Mouse (Mus musculus) embryonic facial prominence, embryonic 12.5 days (tissue): ENCODE data around the gene Rbms3. TPM values are rescaled to one million over a fixed set of nuclear protein-coding genes. Genes with fewer than 3 reads are reported as not detected.

Source experiments
- ATAC-seq: fragments of 200-750 bp; cut with Nextera tagmentation; 2 replicates; pipeline ENCODE4 v1.8.0; 2017; ENCODE audit not compliant: insufficient number of reproducible peaks, insufficient read depth, low FRiP score, low TSS enrichment
- H3K27ac ChIP-seq: fragments of 300-500 bp; sonication (generic); 2 replicates; pipeline ENCODE4 v1.5.1; 2016; ENCODE audit warnings: mild to moderate bottlenecking
- H3K27me3 ChIP-seq: fragments of 300-500 bp; sonication (generic); 2 replicates; pipeline ENCODE4 v1.6.1; 2016; ENCODE audit warnings: mild to moderate bottlenecking, moderate library complexity
- H3K36me3 ChIP-seq: fragments of 300-500 bp; sonication (generic); 2 replicates; pipeline ENCODE4 v1.6.1; 2016; ENCODE audit warnings: mild to moderate bottlenecking
- H3K4me1 ChIP-seq: fragments of 300-500 bp; sonication (generic); 2 replicates; pipeline ENCODE4 v1.6.1; 2016
- H3K4me2 ChIP-seq: fragments of 300-500 bp; sonication (generic); replicated peaks from 2 replicates; pipeline ENCODE4 v1.6.1; 2016; ENCODE audit warnings: mild to moderate bottlenecking, moderate library complexity
- H3K4me3 ChIP-seq: fragments of 300-500 bp; sonication (generic); 2 replicates; pipeline ENCODE4 v1.5.1; 2016; ENCODE audit warnings: mild to moderate bottlenecking
- H3K9ac ChIP-seq: fragments of 300-500 bp; sonication (generic); 2 replicates; pipeline ENCODE4 v1.6.1; 2016; ENCODE audit warnings: mild to moderate bottlenecking, moderate library complexity
- H3K9me3 ChIP-seq: fragments of 300-500 bp; sonication (generic); 2 replicates; pipeline ENCODE4 v1.6.1; 2016; ENCODE audit warnings: mild to moderate bottlenecking, moderate library complexity
- WGBS: fragments of 180-500 bp; shearing (Covaris S2); methylation state at CpG from one replicate; pipeline ENCODE4 v1.1.7; 2016; 5-methylcytosine and 5-hydroxymethylcytosine counted together
- polyA plus RNA-seq: library from polyadenylated mRNA; unstranded; fragments of >200 nt; fragmentation: Nextera tagmentation; extraction: Ambion mirVana; gene quantifications from 2 replicates; pipeline ENCODE4 v1.2.1, GENCODE M21; 2016

Rbms3 gene
- polyA plus RNA-seq, 1 experiment from 2014 or later: 94.1 TPM

DNA sequence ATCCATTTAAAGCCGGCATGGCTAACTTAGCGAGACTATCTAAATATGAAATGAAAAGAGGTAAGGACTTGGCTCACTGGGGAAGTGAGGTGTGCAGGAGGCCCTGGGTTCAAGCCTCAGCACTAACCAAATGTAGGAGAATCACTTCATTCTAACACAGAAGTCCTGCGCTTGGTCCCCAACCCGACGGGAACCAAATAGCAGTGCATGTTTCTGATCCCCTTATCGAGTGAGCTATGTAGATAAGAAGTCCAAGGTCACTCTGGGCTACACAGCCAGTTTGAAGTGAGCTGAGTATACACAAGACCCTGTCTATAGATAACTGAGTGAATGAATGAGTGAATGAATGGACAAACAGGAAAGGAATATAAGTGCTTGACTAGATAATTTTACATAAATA, 508.1 kb downstream of the Rbms3 start:
- no peak overlapping the region for H3K4me2 ChIP-seq
- H3K36me3 ChIP-seq: no peaks in the 10 kb centered on the region
- peaks cover 4% of the 10 kb centered on the region; the same call in 1 of the 2 replicates for H3K4me1 ChIP-seq
- no peak overlapping the region for H3K9ac ChIP-seq
- no peaks in the 10 kb centered on the region for H3K27me3 ChIP-seq
- 85% methylated on average over 6 of the region's 6 CpGs for WGBS
- ATAC-seq: no peak
- H3K4me3 ChIP-seq: no peak overlapping the region
- no peaks in the 10 kb centered on the region for H3K9me3 ChIP-seq
- H3K27ac ChIP-seq: no peak overlapping the region

DNA sequence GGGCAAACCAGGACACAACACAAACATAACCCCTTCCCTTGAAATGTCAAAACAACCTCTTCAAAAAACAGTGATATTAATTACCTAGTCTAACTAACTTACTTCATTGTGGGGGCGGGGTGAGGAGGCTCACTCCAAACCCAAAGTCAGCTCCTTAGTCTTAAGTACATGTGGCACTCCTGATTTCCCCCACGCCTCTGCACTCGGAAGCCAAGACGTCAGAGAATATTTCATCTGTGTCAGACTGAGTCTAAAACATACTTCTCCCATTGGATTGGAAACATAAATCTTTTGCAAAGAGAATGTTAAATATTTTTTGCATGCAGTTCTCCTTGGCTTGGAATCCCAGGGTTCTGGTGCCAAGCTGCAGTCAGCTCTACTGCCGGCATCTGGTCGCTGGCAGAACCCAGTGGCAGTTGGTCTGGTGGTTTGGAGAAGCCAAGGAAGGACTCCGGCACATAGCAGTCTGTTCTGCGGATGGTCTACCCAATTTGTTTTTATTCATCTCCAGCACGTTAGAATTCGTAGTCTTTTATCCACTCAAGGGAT, 512.5 kb downstream of the Rbms3 start:
- 88% methylated on average over 10 of the region's 10 CpGs for WGBS
- Histone ChIP-seq H3K9ac (no peak overlapping the region), H3K27ac (no peak overlapping the region), H3K36me3 (no peaks in the 10 kb centered on the region), H3K4me3 (no peak overlapping the region), H3K4me2 (no peak overlapping the region), H3K27me3 (no peaks in the 10 kb centered on the region), H3K4me1 (peaks cover 13% of the 10 kb centered on the region), H3K9me3 (no peaks in the 10 kb centered on the region)
- no peak for ATAC-seq

DNA sequence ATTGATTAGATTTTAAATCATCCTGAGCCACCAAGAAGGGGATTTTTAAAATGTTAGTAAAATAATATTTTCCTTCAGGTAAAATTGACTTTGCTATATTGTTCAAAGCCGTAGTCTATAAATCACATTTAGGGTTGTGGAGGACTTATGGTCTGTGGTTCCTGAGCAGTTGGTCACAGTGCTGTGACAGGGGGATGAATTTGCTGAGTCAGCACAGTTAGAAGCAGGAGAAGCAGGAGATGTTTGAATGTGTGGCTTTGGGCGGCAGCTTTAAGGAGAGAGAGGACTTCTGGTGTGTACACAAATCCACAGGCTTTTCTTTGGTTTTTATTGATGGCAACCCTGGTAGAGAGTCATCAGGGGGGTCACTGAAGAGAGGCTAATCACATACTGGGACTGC, 514.1 kb downstream of the Rbms3 start:
- Histone ChIP-seq H3K27me3 (no peaks in the 10 kb centered on the region), H3K36me3 (no peaks in the 10 kb centered on the region), H3K4me3 (no peak overlapping the region), H3K4me1 (peaks cover 13% of the 10 kb centered on the region), H3K27ac (no peak overlapping the region), H3K9me3 (no peaks in the 10 kb centered on the region), H3K4me2 (no peak overlapping the region), H3K9ac (no peak overlapping the region)
- ATAC-seq: no peak
- 78% methylated on average over 2 of the region's 2 CpGs for WGBS

DNA sequence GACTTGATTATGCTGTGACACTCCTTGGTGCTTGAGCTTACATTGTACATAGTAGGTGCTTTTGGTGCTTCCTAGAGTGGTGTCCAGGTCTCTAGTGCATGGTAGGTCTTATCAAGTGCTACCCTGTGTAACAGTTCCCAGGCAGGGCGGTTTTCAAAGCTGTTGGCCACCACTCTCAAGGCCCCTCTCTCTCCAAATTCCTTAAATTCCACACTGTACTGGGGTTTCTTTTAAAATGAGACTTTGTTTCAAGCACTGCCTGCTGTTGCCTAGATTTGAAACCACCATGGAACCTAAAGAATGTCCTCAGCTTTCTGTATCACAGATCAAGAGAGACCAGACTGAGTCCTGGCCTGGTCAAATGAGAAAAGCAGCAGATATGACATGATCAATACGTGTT, 516.1 kb downstream of the Rbms3 start:
- Histone ChIP-seq H3K4me3 (no peak overlapping the region), H3K4me2 (no peak overlapping the region), H3K27ac (0 out of 2 replicates have a peak overlapping the region, but pooled peaks have one; percentile 57), H3K9ac (no peak overlapping the region), H3K4me1 (peaks cover 13% of the 10 kb centered on the region), H3K27me3 (no peaks in the 10 kb centered on the region), H3K36me3 (peaks cover 5% of the 10 kb centered on the region), H3K9me3 (no peaks in the 10 kb centered on the region)
- ATAC-seq: no peak
- 36% methylated on average over 2 of the region's 2 CpGs for WGBS

DNA sequence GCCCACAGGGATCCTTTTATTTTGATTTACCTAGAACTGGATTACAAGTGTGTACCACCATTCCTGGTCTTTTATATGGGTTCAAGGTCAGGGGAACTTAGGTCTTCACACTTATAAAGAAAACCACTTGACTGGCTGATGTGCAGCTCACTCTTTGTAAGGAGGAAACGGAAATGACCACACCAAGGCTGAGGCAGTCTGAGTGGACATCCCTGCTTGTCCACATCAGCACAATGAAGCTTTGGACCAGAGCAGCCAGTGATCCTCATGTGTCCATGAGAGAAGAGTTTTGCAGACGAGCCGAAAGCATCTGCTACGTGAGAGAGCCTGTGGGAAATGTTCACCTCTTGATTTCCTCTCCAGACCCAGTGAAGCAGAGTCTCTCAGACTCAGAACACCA, 521.8 kb downstream of the Rbms3 start:
- H3K27me3 ChIP-seq: no peaks in the 10 kb centered on the region
- H3K4me1 ChIP-seq: no peaks in the 10 kb centered on the region
- H3K9ac ChIP-seq: no peak overlapping the region
- ATAC-seq: no peak
- WGBS: 91% methylated on average over 4 of the region's 4 CpGs
- no peak overlapping the region for H3K4me2 ChIP-seq
- H3K9me3 ChIP-seq: no peaks in the 10 kb centered on the region
- no peak overlapping the region for H3K4me3 ChIP-seq
- H3K27ac ChIP-seq: no peak overlapping the region
- H3K36me3 ChIP-seq: peaks cover 12% of the 10 kb centered on the region

DNA sequence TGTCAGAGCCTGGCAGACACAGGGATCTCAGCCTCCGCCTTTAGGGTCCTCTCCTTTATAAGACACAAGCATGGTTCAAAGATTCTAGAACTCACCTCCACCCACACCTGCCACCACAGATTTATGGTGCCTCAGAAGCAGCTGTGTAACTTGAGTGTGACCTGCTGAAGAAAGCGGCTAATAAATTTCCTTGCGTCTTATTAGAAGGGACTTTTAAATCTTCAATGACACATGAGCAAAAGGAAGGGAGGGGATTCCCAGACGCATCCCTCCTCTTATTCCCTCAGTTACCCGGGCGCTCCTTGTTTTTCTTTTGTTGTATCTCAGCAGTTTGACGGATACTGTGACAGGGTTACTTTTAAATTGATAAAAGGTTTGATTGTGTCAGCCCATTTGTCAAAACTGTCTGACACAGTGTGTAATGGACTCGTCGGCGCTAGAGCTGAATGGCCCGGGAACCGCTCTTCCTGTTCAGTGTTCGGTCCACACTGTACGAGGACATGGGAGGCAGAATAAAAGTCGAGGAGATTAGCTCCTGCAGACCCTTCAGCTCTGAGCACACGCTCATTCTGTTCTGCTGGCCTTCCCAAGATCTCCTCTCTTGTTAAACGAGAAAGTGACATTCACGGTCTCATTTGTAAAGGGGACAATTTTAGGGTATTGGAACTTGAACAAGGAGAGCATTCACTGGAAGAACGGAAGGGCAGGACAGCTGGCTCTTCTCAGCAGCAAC, 527.3 kb downstream of the Rbms3 start:
- no peaks in the 10 kb centered on the region for H3K27me3 ChIP-seq
- WGBS: 70% methylated on average over 19 of the region's 19 CpGs
- no peaks in the 10 kb centered on the region for H3K36me3 ChIP-seq
- no peak overlapping the region for H3K4me3 ChIP-seq
- H3K9ac ChIP-seq: no peak overlapping the region
- H3K27ac ChIP-seq: no peak overlapping the region
- no peaks in the 10 kb centered on the region for H3K4me1 ChIP-seq
- no peak overlapping the region for H3K4me2 ChIP-seq
- no peak for ATAC-seq
- H3K9me3 ChIP-seq: no peaks in the 10 kb centered on the region

DNA sequence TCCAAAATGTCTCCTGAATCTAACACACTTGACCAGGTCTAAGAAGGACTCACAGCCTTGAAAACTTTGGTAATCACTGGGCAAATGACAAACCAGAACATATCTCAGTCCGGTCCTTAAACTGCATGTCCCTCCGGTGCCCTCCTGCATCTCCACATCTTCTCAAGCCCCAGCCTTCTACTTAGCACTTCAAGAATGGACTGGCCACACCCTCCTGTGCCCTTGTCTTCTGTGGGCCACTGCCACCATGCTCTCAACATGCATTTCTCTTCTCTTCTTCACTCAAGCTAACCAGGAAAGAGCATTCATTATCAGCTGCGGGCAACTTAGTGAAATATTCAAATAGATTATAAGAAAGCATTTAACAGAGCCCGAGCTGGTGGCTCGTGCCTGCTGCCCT, 529.5 kb downstream of the Rbms3 start:
- H3K27ac ChIP-seq: no peak overlapping the region
- no peaks in the 10 kb centered on the region for H3K36me3 ChIP-seq
- no peak overlapping the region for H3K4me2 ChIP-seq
- no peak overlapping the region for H3K9ac ChIP-seq
- H3K27me3 ChIP-seq: no peaks in the 10 kb centered on the region
- no peak overlapping the region for H3K4me3 ChIP-seq
- 92% methylated on average over 5 of the region's 5 CpGs for WGBS
- H3K9me3 ChIP-seq: no peaks in the 10 kb centered on the region
- no peaks in the 10 kb centered on the region for H3K4me1 ChIP-seq
- no peak for ATAC-seq

DNA sequence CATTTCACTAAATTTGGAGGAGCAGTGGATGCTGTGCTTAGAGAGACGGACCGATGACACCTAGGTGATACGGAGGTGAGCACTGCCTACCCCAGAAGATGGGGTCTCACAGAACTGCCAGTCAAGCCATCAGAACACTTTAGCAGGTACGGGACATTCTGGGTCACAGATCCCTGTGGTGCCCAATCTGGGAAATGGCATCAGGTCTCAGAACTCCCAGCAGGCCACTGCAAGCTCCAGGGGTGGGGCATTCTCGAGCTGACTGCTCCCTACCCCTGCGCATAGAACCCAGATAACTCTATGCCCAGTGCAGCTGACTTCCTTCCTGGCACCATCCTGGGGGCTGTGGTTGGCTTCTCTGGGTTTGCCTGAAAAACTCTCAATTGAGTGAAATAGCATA, 536.2 kb downstream of the Rbms3 start:
- Histone ChIP-seq H3K27ac (no peak overlapping the region), H3K4me2 (no peak overlapping the region), H3K4me1 (peaks cover 14% of the 10 kb centered on the region; the same call in 1 of the 2 replicates), H3K4me3 (no peak overlapping the region), H3K27me3 (no peaks in the 10 kb centered on the region), H3K9me3 (no peaks in the 10 kb centered on the region), H3K9ac (no peak overlapping the region), H3K36me3 (0 out of 2 replicates have a peak, but pooled peaks cover 5% of the 10 kb centered on the region)
- WGBS: 94% methylated on average over 6 of the region's 6 CpGs
- ATAC-seq: no peak

DNA sequence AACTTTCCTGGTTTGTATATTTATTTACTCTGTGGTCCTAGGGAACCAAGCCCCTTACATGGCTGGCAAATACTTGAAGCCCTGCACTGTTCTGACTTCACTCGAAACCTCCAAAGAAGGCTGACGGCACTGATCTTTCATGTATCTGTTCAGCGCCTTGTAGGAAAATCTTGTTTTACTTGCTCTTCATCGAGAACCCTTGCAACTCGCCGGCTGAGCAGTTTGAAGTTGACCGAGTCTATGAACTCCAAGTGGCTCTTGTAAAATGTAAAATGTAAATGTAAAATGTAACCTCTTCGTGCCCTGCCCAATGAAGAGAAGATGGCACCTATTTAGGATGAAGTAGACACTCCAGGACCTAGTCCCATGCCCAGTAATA, 537.5 kb downstream of the Rbms3 start:
- no peaks in the 10 kb centered on the region for H3K27me3 ChIP-seq
- H3K36me3 ChIP-seq: 0 out of 2 replicates have a peak, but pooled peaks cover 5% of the 10 kb centered on the region
- H3K27ac ChIP-seq: no peak overlapping the region
- no peak overlapping the region for H3K9ac ChIP-seq
- peaks cover 17% of the 10 kb centered on the region; the same call in 1 of the 2 replicates for H3K4me1 ChIP-seq
- no peak overlapping the region for H3K4me2 ChIP-seq
- ATAC-seq: no peak
- WGBS: 90% methylated on average over 8 of the region's 8 CpGs
- no peak overlapping the region for H3K4me3 ChIP-seq
- H3K9me3 ChIP-seq: no peaks in the 10 kb centered on the region

DNA sequence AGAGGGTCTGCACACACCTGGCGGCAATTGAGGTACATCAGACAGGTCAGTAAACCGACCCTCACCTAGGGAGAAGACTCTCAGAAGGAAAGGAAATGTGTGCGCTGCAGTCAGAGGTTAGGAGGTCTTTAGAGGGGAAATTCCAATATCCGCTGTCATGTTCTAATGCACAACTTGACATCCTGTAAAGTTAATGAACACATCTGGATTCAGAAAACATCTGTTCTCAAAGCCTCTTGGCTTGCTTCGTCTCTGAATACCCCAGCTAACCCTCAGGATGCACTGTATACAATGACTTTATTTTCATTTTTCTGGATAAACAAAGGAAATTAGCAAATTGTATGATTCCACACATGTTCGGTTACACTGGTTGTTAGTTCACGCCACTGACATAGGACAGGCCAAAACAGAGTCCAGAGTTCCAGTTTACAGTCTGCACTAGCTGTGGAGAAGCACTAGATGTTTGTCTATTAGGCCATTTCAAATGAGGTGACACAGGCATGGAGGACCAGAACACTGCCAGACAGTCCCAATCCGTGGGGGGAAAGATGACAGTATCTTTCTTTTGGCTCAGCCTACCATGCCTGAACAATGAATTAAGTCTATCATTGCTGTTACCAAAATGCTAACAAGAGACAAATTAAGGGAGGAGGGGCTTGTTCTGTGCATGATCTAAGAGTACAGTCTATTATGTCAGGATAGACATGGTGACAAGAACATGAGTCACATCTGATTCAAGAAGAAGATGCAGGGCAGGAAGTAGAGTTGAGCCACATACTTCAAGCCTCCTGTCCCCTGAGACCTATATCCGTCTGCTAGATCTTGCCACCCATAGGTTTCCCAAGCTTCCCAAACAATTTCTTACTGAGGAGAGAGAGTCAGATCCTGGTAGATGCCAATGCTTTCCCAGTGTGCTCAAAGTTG, 538.2 kb downstream of the Rbms3 start:
- Histone ChIP-seq H3K4me3 (no peak overlapping the region), H3K9me3 (no peaks in the 10 kb centered on the region), H3K4me1 (peaks cover 17% of the 10 kb centered on the region; the same call in 1 of the 2 replicates), H3K27ac (no peak overlapping the region; the same call in 1 of the 2 replicates), H3K36me3 (0 out of 2 replicates have a peak, but pooled peaks cover 5% of the 10 kb centered on the region), H3K9ac (no peak overlapping the region), H3K4me2 (no peak overlapping the region), H3K27me3 (no peaks in the 10 kb centered on the region)
- WGBS: 55% methylated on average over 9 of the region's 9 CpGs
- ATAC-seq: no peak

DNA sequence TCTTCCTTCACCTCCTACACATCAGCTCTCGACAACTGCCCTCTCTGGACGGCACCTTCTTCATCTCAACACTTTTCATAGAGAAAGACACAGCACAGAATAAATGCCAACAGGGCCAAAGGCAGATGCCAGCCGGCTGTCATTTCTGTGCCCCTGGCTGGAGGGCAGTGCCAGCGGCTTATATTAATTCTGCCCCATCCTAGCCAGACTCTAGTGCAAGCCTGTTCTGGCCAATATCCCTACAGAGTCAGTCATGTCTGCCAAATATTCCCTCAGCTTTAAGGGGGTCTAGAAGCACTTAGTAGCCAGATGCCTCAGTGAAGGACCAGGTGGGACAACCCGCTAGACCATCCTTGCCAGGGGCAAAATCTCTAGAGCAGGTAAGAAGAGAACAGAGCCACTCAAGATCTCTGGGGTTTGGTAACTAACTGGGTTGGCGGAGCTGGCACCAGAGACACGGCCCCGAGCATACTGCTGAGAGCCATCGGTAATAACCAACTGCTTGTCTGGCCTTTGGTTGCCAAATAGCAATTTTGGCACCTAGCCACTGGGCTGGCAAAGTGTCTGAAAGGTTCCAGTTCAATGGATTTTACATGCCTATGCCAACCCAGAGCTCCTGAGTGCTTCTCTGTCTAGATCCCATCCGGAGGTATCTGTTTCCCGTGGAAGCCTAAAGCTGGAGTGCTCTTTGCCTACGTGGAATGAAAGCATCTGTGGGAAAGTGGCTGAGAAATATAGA, 540.1 kb downstream of the Rbms3 start:
- H3K4me3 ChIP-seq: no peak overlapping the region
- no peak for ATAC-seq
- H3K27ac ChIP-seq: no peak overlapping the region
- peaks cover 17% of the 10 kb centered on the region; the same call in 1 of the 2 replicates for H3K4me1 ChIP-seq
- H3K4me2 ChIP-seq: no peak overlapping the region
- no peaks in the 10 kb centered on the region; the same call in 1 of the 2 replicates for H3K9me3 ChIP-seq
- 0 out of 2 replicates have a peak, but pooled peaks cover 5% of the 10 kb centered on the region for H3K36me3 ChIP-seq
- no peaks in the 10 kb centered on the region for H3K27me3 ChIP-seq
- 93% methylated on average over 12 of the region's 12 CpGs for WGBS
- no peak overlapping the region for H3K9ac ChIP-seq
